Mouse (Mus musculus): ENCODE data around the gene Cryl1.

Cryl1 gene

DNA sequence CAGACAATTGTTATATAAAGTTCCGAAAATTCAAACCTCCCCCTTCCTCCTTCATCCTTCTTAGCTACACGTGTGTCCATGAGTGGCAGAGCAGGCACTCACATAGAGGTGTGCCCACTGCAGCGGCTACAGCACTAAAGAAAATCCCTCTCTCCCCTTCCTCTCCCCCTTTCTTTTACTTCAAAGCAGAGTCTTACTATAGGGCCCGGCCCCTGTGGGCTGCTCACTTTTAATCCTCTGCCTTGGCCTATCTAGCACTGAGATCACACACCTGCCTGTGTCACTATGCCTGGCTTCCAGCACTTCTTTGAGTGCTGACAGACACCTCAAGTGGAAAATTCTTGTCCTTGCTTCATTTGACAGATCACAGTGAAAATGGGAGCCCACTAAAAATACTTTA is 163.6 kb downstream of the Cryl1 start:
- DNase-seq (ENCODE audit: low spot score in 2 of 2): no peak

DNA sequence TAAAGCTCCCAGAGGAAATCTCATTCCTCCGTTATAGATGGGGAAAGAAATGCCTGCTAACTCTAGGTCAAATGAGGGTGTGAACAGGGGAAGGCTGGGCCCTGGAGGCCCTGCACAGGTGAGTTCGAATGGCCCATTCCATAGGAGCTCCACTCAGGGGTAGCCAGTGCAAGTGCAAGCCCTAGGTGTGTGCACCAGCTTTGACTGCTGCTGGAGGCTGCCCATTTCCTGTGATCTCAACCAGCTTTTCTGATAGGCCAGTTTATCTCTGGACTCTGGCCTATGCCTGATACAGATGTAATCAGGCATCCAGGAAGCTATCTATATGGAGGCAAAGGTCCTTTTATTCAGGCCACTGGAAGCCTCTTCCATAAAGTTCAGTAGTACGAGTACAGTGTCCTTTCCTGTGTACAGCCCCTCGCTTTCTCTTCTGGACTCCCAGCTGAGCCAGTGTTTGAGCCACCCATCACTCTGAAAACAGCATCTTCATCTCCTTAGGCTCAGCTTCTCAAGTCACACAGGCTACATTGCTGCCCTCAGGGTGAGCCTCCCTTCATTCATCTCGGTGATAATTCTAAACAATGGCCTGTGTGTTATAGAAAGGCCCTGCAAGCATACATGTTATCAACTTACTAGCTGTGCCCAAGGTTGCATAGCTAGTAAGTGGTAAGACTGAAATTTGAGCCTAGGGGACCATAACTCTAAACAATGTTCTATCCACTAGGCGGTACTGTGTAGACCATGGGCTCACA is 167.9 kb downstream of the Cryl1 start:
- DNase-seq (ENCODE audit: low spot score in 2 of 2): no peak

All from urinary bladder, postnatal 36 days (tissue).